Mouse (Mus musculus): Measurements from ENCODE around the gene Scrn1.

GRCm38 (mm10) chr6:54516512-54517134, 49.7 kb downstream of the Scrn1 start:
- TF ChIP-seq CTCF (IDR thresholded peaks at IDR 0.05; ENCODE audit: control insufficient read depth, insufficient read depth, insufficient read length) (no peak), MYOD1 (IDR thresholded peaks at IDR 0.05; ENCODE audit: control insufficient read depth, insufficient read length, low read depth) (no peak)
